Mouse (Mus musculus) left cerebral cortex, postnatal 4 days (tissue): ENCODE results near the gene Olfr1056. TPM values are rescaled to one million over a fixed set of nuclear protein-coding genes. Genes with fewer than 3 reads are reported as not detected.
"Not testable (repeated sequence)": the region's sequence is repeated elsewhere in the genome, so short reads cannot be mapped to it uniquely, and the experiment has no call there.

Experiments used
- DNase-seq: peaks from one replicate; pipeline ENCODE4 v3.0.0-alpha.2; 2022
- intact Hi-C: fragments of 180-260 bp; cut with DNase I; formaldehyde crosslinking; loops from one replicate; pipeline ENCODE4 v1.15.1; 2025
- total RNA-seq, 2 experiments: library from RNA; stranded (reverse); gene quantifications; 2 replicates each; pipeline ENCODE4 v1.2.3; 2021

The Olfr1056 gene
- not detected for total RNA-seq

DNA sequence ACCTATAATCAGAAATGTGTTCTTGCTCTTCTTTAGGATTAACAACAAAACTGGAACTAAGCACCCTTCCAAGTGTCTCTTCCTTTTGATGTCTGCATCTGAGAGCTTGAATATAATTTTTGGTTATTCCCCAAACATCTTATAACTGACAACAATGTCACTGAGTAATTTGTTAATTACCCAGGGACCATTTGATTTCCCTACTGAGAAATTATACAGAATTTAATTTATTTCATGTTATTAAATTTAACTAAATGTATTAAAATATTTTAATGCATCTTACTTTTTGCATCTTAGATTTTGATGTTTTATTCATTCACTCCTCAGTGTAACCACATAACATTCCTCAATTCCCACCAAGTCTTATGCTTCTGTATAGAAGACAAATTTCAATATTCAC is at the start of gene Olfr1056:
Olfr1056 (minus strand) TSS at position 101 of the 400 bp plus-strand sequence.
- intact Hi-C loops = no loop called here
- no peak for DNase-seq

DNA sequence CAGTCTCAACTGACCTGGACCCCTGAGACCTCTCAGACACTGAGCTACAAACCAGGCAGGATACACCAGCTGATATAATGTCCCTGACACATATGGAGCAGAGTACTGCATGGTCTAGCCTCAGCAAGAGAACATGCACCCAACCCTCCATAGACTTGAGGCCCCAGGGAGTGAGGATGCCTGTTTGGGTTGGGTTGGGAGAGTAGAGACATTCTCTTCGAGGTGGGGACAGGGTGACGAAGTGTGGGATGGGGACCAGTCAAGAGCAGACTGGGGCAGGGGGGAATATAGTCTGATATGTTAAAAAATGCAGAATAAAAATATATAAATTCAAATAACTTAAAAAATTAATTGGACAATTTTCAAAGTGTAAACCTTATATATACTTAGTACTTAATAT is 32.8 kb upstream of the Olfr1056 start:
- intact Hi-C loops = no loop called here
- no peak for DNase-seq

DNA sequence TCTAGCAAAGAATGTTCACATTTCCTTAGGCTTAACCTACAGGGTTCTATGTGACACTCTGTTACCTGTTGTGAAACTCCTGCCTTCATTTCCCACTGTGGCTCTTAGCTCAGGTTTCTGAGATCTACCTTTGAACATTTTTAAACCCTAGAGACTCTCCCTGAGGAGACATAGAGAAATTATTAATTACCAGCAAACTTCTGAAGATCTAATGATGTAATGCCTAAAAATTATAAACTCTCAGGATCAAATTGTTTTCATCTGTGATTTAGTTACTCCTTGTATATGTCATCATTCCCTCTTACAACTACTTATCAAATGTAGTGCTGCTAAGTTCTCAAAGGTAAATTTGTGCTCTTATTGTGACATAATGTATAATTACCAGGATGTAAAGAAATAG is 26.2 kb upstream of the Olfr1056 start, which contains the start of gene Olfr1058:
Olfr1058 (minus strand) TSS at position 101 of the 400 bp plus-strand sequence.
- intact Hi-C loops, DNase-seq: not testable (repeated sequence)

DNA sequence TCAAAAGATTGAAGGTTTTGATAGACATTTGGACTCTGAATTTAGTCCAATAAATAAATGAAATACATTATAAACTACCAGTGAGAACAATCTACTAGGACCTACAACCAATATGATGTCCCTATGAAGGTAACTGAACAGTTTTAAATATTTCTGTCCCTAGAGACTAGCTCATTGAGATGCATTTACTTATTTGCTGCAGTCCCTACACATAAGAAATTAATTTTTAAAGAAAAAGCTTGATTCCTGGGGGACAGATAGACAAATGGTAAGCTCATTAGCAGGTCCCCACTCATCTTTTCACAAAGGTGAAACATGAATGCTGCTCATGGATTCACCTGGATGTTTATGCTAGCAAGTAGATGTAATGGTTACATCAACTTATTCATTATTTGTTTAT is 16.0 kb upstream of the Olfr1056 start, which contains the start of gene Olfr1057:
Olfr1057 (minus strand) TSS at position 101 of the 400 bp plus-strand sequence.
- intact Hi-C loops = no loop called here
- DNase-seq = no peak

DNA sequence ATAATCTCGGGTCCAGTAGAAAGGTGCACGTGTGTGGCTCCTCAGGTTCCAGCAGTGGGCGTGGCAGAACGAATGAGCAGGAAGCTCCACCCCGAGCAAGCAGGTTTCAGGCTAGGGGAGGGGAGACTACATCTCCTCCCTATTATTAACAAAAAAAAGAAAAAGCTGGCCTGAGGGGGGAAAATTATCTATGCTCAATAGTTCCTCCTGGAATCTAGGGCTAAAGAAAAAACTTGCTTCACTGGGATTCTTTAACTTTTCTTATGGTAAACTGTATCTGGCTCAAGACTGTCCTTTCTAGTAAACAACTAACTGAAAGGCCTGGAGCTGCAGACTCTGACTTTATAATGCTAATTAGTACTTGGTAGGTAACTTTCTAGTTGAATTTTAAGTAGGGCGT is 4.1 kb upstream of the Olfr1056 start:
- intact Hi-C loops, DNase-seq: not testable (repeated sequence)

DNA sequence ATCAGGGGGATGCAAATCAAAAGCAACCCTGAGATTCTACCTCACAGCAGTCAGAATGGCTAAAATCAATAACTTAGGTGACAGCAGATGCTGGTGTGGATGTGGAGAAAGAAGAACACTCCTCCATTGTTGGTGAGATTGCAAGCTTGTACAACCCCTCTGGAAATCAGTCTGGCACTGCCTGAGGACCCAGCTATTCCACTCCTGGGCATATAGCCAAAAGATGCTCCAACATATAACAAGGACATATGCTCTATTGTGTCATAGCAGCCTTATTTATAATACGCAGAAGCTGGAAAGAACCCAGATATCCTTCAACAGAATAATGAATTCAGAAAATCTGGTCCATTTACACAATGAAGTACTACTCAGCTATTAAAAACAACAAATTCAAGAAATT is 10.5 kb downstream of the Olfr1056 start:
- DNase-seq, intact Hi-C loops: not testable (repeated sequence)

DNA sequence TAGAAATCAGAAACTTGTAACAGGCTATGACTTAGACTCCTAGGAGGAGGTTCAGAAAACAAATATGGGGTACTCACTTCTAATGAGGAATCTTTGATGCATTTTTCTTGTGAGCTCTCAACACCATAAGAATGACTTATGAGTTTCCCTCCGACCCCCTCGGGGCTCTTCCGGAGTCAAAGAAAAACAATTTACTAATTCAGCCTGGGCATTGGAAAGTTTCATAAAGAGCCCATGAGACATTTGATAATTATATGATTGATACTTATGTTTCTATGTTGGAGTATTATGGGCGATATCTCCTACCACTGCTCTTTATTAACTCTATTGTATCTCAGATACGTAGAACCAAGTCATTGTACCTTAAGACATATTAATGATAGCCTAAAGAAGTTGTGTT is 12.1 kb downstream of the Olfr1056 start, which contains the start of gene Olfr1055:
Olfr1055 (minus strand) TSS at position 101 of the 400 bp plus-strand sequence.
- intact Hi-C loops = no loop called here
- DNase-seq = no peak

DNA sequence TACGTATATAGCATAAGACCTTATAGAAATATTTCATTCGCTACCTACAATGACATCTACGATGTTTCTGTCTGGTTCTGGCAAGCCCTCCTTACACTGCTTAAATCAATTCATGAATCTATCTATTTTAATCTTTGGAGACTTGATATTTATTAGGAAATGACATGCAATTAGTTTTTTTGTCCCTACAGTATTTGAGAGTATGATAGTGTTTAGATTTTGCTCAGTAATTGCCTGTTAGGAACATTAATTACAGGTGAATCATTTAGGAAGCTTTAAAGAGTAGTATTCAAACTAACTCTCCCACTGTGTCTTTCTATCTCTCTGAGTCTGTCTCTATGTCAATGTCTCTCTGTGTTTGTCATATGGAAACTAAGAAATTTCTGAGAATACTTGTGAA is 26.9 kb downstream of the Olfr1056 start, which contains the start of gene Olfr1054:
Olfr1054 (minus strand) TSS at position 101 of the 400 bp plus-strand sequence.
- DNase-seq = no peak
- intact Hi-C loops = no loop called here

DNA sequence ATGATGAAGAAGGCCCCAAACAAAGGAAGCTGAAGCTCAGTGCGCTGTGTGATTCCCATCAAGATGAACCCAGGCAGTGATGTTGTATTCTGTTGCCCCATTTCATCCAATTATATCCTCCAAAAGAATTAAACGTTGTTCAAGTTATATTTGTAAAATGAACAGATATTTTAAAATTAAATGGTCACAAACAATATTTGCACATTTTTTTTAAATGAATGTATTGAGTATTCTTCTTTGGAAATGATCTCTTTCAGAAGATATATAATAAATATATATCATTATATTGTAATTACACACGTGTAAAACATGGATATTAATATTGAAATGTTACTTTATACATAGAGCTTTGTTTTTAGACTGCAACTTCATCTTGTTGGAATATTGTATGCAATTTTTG is 47.1 kb downstream of the Olfr1056 start, which contains the start of gene Olfr1053:
Olfr1053 (minus strand) TSS at position 101 of the 400 bp plus-strand sequence.
- intact Hi-C loops = no loop called here
- DNase-seq = no peak

Other genes with a start within 250 kb of the Olfr1056 start
- not detected for gene Olfr1039, start 226.5 kb downstream of the Olfr1056 start, total RNA-seq
- gene Olfr1040, start 215.7 kb downstream of the Olfr1056 start, total RNA-seq = not detected
- gene Olfr1042, start 200.6 kb downstream of the Olfr1056 start, total RNA-seq = not detected
- gene Olfr1043, start 194.9 kb downstream of the Olfr1056 start, total RNA-seq = not detected
- gene Olfr1044, start 184.6 kb downstream of the Olfr1056 start, total RNA-seq = not detected
- gene Olfr52, start 176.8 kb downstream of the Olfr1056 start, total RNA-seq = not detected
- not detected for gene Olfr1045, start 159.5 kb downstream of the Olfr1056 start, total RNA-seq
- gene Olfr1046, start 143.2 kb downstream of the Olfr1056 start, total RNA-seq = not detected
- not detected for gene Olfr1047, start 131.1 kb downstream of the Olfr1056 start, total RNA-seq
- gene Olfr1048, start 122.2 kb downstream of the Olfr1056 start, total RNA-seq = not detected
- not detected for gene Olfr1049, start 104.1 kb downstream of the Olfr1056 start, total RNA-seq
- not detected for gene Olfr1051, start 83.4 kb downstream of the Olfr1056 start, total RNA-seq
- not detected for gene Olfr1052, start 70.0 kb downstream of the Olfr1056 start, total RNA-seq
- gene Olfr1053, start 47.2 kb downstream of the Olfr1056 start, total RNA-seq = not detected
- gene Olfr1054, start 27.0 kb downstream of the Olfr1056 start, total RNA-seq = not detected
- gene Olfr1055, start 12.2 kb downstream of the Olfr1056 start, total RNA-seq = not detected
- gene Olfr1057, start 15.9 kb upstream of the Olfr1056 start, total RNA-seq = not detected
- gene Olfr1058, start 26.1 kb upstream of the Olfr1056 start, total RNA-seq = not detected
- not detected for gene Olfr1061, start 51.6 kb upstream of the Olfr1056 start, total RNA-seq
- gene Olfr1062, start 64.3 kb upstream of the Olfr1056 start, total RNA-seq = not detected
- not detected for gene Olfr1065, start 88.1 kb upstream of the Olfr1056 start, total RNA-seq
- gene Olfr1066, start 93.8 kb upstream of the Olfr1056 start, total RNA-seq = not detected
- not detected for gene Olfr228, start 124.9 kb upstream of the Olfr1056 start, total RNA-seq
- not detected for gene Olfr1076, start 146.0 kb upstream of the Olfr1056 start, total RNA-seq
- gene Olfr1079, start 180.0 kb upstream of the Olfr1056 start, total RNA-seq = not detected
- not detected for gene Olfr1080, start 195.8 kb upstream of the Olfr1056 start, total RNA-seq
- not detected for gene Olfr1082, start 236.5 kb upstream of the Olfr1056 start, total RNA-seq